Mouse (Mus musculus): ENCODE results near the gene 1600012H06Rik. TPM values are rescaled to one million over a fixed set of nuclear protein-coding genes. Genes with fewer than 3 reads are reported as not detected.

Gene 1600012H06Rik
- 11.3 and 18.8 TPM in 2 replicates for polyA plus RNA-seq (2012; rRNA removed; ENCODE audit: low replicate concordance)

GRCm38 (mm10) chr17:14943009-14943728, at the start of gene 1600012H06Rik, which contains the start of gene Wdr27:
TSS of gene 1600012H06Rik (plus strand) at chr17:14943184.
TSS of gene Wdr27 (minus strand) at chr17:14943158.

DNA sequence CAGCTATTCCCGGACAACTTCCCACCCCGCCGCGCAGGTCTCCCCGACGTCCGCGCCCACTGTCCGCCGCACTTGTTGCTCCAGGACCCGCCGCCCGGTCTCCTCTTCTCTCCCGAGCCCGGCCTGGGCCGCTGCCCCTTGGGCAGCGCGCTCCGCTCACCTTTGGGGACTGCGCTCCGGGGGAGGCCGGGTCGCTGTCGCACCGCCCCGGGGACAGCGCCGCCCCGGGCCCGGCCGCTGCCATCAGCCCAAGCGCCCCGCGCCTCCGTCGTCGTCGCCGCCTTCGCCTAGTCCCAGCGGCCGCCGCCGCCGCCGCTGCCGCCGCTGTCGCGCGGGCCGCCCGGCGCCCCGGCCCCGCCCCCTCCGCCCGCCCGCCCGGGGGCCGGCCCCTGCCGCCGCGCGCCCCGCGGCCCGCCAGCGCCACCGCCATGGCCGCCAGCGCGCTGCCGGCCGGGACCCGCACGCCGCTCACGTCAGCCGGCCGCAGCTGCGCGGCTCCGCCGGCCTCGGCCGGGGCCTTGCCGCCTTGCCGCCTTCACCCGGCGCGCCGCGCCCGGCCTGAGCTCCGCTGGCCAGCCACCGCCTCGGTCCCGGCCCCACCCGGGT, 18.1 kb downstream of the 1600012H06Rik start, which contains the start of gene Phf10:
Phf10 (minus strand) TSS at position 323 of the 606 bp plus-strand sequence.

GRCm38 (mm10) chr17:14978362-14979038, 35.5 kb downstream of the 1600012H06Rik start, which contains the start of the genes 9030025P20Rik and Gm3417:
TSS of gene 9030025P20Rik (plus strand) at chr17:14978468.
TSS of gene Gm3417 (minus strand) at chr17:14978790.

Other genes starting within 250 kb of the 1600012H06Rik start
- 35.7 and 49.0 TPM in 2 replicates for gene Thbs2, start 248.9 kb upstream of the 1600012H06Rik start, polyA plus RNA-seq (2012; rRNA removed; ENCODE audit: low replicate concordance)
- 3.0 and 4.6 TPM in 2 replicates for gene Wdr27, start within 50 bp of the 1600012H06Rik start, polyA plus RNA-seq (2012; rRNA removed; ENCODE audit: low replicate concordance)
- gene Phf10, start 18.1 kb downstream of the 1600012H06Rik start, polyA plus RNA-seq (2012; rRNA removed; ENCODE audit: low replicate concordance): 10.5 and 26.3 TPM in 2 replicates
- 9.0 and 16.6 TPM in 2 replicates for gene 9030025P20Rik, start 35.3 kb downstream of the 1600012H06Rik start, polyA plus RNA-seq (2012; rRNA removed; ENCODE audit: low replicate concordance)
- 0.39 TPM in 1 of 2 replicates, not detected in the other for gene Gm3417, start 35.6 kb downstream of the 1600012H06Rik start, polyA plus RNA-seq (2012; rRNA removed; ENCODE audit: low replicate concordance)
- gene Gm3435, start 67.0 kb downstream of the 1600012H06Rik start, polyA plus RNA-seq (2012; rRNA removed; ENCODE audit: low replicate concordance): 0.42 and 2.1 TPM in 2 replicates
- gene Ermard, start 98.0 kb downstream of the 1600012H06Rik start, polyA plus RNA-seq (2012; rRNA removed; ENCODE audit: low replicate concordance): 32.8 and 77.5 TPM in 2 replicates
- not detected in 2 replicates for gene Tcte3, start 98.3 kb downstream of the 1600012H06Rik start, polyA plus RNA-seq (2012; rRNA removed; ENCODE audit: low replicate concordance)
- 0.92 and 0.96 TPM in 2 replicates for gene Gm3448, start 98.4 kb downstream of the 1600012H06Rik start, polyA plus RNA-seq (2012; rRNA removed; ENCODE audit: low replicate concordance)

Measured in mammary gland, adult 2 months (tissue).